Mouse (Mus musculus) brain, embryonic 18.5 days (tissue): ENCODE measurements around the gene Hat1.
A peak's percentile ranks its signal among the peaks of the same experiment; 100 is the strongest.

Experiments used
- DNase-seq: peaks from one replicate; pipeline ENCODE4 v3.0.0-alpha.2; 2012; ENCODE audit warnings: low read depth, low spot score

Gene Hat1

GRCm38 (mm10) chr2:71376433-71376906, 12.3 kb upstream of the Hat1 start:
- no peak for DNase-seq

- no peak for DNase-seq
Observed at GRCm38 (mm10) chr2:71377426-71377825, 11.3 kb upstream of the Hat1 start.

DNA sequence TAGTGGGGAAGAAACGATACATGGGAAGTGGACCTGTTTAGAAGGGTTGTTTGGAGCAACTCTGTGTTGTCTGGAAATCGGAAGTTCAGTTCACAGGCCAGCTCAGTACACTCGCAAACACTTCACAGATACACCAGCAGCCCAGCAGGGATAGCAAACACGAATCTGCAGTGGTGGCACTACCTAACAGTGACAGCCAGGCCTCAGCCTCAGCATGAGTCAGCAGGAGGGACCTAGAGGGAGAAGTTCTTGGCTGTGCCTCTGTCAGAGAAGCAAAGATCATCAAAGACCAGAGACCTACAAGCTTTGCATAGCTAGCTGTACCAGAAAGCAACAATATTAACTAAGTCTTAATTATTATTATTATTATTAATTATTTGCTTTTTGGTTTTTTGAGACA, 6.8 kb upstream of the Hat1 start:
- DNase-seq, result no peak

- no peak for DNase-seq
Observed at GRCm38 (mm10) chr2:71383890-71384289, 4.9 kb upstream of the Hat1 start.

- DNase-seq, result no peak
Observed at GRCm38 (mm10) chr2:71387766-71388165, 992 bp upstream of the Hat1 start.

GRCm38 (mm10) chr2:71389864-71390263, 1.1 kb downstream of the Hat1 start:
- no peak for DNase-seq

GRCm38 (mm10) chr2:71405613-71406012, 16.9 kb downstream of the Hat1 start:
- DNase-seq, result no peak

GRCm38 (mm10) chr2:71418760-71419280, 30.1 kb downstream of the Hat1 start:
- DNase-seq, result no peak

GRCm38 (mm10) chr2:71419408-71419807, 30.6 kb downstream of the Hat1 start:
- no peak for DNase-seq

DNA sequence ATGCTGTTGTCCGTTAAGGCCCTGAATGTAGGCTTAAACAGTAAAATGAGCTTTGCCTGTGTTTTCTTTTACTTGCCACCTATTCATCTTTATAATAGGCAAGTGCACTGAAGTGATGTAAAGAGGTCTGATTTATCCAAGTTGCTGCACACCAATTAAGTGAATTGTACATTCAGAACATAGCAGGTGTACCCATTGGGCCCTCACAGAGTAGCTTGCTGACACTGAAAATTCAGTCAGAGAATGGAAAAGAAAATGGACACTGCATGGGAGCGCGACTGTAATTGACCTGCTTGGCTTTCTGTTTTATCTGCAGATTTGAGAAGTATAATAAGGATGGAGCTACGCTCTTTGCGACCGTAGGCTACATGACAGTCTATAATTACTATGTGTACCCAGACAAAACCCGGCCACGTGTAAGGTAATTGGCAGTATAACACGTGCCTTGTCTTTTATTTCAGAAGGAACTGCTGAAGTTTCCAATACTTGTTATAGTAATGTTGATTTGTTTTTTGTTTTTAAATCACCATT, 32.2 kb downstream of the Hat1 start:
- no peak for DNase-seq

DNA sequence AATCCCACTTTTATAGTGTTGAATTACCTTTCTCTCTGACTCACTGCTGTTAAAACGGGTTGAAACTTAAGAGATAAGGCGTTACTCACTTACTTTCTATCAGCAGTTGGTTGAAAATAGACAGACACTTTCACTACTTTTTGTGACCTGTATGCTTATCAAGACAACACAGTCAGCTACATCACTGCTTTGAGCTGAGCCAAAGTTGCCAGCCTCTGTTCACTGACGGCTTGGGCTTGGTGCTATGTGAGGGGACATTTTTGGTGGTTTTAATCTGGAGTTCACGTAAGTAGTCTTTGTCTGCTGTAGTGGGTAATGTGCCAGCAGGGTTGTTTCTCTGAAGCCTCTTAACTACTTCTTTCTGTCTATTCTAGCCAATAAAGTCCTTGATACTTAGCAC, 35.8 kb downstream of the Hat1 start:
- DNase-seq, result no peak

DNA sequence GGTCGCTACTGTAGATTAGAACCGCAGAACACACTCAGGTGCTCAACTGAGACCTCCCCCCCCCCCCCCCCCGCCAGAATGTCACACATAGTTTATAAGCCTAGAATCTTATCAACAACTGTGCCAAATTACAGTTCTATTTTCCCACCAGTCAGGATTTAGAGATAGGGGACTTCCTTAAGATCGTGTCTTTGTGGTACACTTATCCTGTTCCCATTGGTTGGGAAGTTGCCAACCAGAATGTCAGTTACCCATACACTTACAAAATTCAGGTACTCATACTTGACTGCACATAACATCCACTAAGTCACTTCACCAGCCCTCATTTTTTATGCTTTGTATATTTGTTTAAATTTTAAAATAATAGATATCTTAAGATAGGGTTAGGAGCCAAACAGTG, 46.7 kb downstream of the Hat1 start:
- DNase-seq, result no peak

DNA sequence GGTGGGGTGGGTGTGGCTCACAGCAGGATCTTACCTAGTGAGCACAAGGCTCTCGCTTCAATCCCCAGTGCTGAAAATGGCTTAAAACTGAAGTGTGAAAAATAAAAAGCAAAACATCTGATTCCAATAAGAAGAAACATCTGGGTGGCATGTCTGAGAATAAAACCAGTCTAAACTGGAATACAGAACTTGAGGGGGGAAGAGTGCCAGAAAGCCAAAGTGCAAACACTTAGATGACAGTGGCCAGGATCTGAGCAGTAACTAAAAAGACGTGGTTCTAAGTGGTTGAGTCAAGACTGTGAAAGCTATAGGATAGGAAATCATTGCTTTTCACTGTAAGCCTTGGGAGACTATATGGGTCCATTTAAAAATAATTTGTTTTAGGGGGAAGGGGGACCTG, 54.6 kb downstream of the Hat1 start:
- no peak for DNase-seq

- DNase-seq, result no peak
Observed at GRCm38 (mm10) chr2:71445536-71446196, 56.9 kb downstream of the Hat1 start.

DNA sequence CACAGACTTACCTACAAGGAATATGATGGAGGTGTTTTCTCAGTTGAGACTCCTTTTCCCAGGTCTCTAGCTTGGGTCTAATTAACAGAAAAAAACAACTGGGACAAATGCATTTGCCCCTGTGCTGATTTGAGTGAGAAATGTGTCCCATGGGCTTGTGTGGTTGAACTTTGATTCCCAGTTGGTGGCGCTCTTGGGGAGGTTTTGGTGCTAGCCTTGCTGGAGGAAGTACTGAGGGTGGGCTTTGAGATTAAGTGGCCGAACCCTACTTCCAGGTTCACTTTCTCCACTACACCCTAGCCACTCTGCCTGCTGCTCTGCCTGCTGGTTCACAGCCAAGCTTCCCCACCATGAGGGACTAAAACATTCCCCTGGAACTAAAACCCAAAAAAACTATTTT, 60.8 kb downstream of the Hat1 start:
- DNase-seq, result no peak

GRCm38 (mm10) chr2:71451761-71452160, 63.0 kb downstream of the Hat1 start:
- no peak for DNase-seq

GRCm38 (mm10) chr2:71453161-71453916, 64.6 kb downstream of the Hat1 start, which contains the start of gene Metap1d:
Gene Metap1d (plus strand): TSS chr2:71453276.
- DNase-seq, result peak; percentile 85

DNA sequence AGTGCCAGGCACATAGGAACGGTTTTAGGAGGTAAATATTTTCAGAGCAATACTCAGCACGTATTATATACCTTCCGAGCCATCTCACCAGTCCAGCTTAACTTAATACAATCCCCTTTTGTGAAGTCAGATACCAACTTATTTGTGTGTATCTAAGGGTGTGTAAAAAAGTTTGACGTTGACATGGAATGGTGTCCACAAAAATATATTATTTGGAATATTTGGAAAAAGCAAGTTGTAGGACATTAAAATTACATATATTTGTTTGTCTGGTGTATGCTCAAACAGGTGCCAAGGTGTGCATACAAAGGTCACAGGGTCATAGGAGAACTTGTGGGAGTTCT, 65.1 kb downstream of the Hat1 start:
- no peak for DNase-seq

DNA sequence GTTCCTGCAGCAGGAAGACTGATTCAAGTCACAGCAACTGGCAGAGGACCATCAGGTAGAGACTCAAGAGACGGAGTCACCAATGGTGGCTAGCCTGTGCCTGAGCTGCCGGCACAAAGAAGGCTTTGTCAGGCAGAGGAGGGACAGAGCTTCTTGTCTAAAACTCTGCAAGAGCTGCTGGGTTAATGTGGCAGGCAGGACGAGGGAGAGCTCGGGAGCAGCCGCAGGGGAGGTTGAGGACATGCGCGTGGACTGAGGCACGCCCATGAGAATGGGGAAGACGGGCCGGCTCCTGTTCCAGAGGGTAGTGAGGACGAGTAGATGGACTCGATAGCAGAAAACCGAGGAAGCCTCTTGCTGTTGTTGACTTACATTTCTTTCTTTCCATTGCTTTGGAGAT, 69.9 kb downstream of the Hat1 start:
- no peak for DNase-seq

DNA sequence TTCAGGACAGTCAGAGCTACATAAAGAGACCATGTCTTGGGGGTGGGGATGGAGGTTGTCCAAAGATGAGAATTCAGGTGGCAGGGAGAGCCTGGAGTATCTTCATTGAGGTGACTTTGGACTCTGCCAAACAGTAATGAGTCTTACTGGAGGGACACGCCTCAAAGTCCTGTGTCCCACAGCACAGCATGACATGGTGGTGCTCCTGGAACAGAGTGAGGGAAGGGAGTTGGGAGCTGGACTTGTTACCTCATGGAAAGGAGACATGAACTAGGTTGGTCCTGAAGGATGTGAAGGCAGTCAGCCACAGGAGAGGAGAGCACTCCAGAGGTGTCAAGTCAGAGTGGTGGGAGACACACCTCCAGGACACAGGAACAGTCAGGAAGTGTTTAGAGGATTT, 70.9 kb downstream of the Hat1 start:
- no peak for DNase-seq

GRCm38 (mm10) chr2:71461139-71461538, 72.4 kb downstream of the Hat1 start:
- DNase-seq, result no peak

- no peak for DNase-seq
Observed at GRCm38 (mm10) chr2:71461589-71461988, 72.8 kb downstream of the Hat1 start.

- no peak for DNase-seq
Observed at GRCm38 (mm10) chr2:71462066-71462465, 73.3 kb downstream of the Hat1 start.
